Mouse (Mus musculus) ES-Bruce4 (cell line): Measurements from ENCODE around the gene Caprin2.

ENCODE experiments used
- CTCF ChIP-seq: IDR thresholded peaks from one replicate; pipeline ENCODE4 v1.8.1; 2011; ENCODE audit warnings: low read depth, low read length
- POLR2A ChIP-seq: IDR thresholded peaks from one replicate; pipeline ENCODE4 v1.8.1; 2011; ENCODE audit warnings: low read length; ENCODE audit not compliant: insufficient read depth

GRCm38 (mm10) chr6:148845629-148846028 is 50.4 kb downstream of the Caprin2 start:
- TF ChIP-seq POLR2A (no peak), CTCF (no peak)
